Mouse (Mus musculus): ENCODE measurements around the gene Mdm2.

GRCm38 (mm10) chr10:117677494-117678236 is 32.9 kb downstream of the Mdm2 start:
- TF ChIP-seq CTCF (IDR thresholded peaks at IDR 0.05; ENCODE audit: low read depth) = no peak
- TF ChIP-seq EP300 (IDR thresholded peaks at IDR 0.05; ENCODE audit: low read depth) = no peak
